Mouse (Mus musculus) embryonic fibroblast, embryonic 13.5 days (primary cell): ENCODE results near the gene Spink4. TPM values are rescaled to one million over a fixed set of nuclear protein-coding genes. Genes with fewer than 3 reads are reported as not detected.

ENCODE experiments used
- H3K27ac ChIP-seq: 2 replicates; pipeline ENCODE4 v1.5.1; 2012; ENCODE audit warnings: low read length, control low read depth, inconsistent platforms; ENCODE audit not compliant: insufficient read depth
- H3K4me1 ChIP-seq: 2 replicates; pipeline ENCODE4 v1.6.1; 2011; ENCODE audit warnings: low read length; ENCODE audit not compliant: control insufficient read depth, insufficient read depth
- H3K4me3 ChIP-seq: 2 replicates; pipeline ENCODE4 v1.5.1; 2011; ENCODE audit warnings: mild to moderate bottlenecking, control low read depth, low read length; ENCODE audit not compliant: insufficient read depth
- CTCF ChIP-seq: IDR thresholded peaks from 2 replicates; pipeline ENCODE4 v1.5.1; 2011; ENCODE audit warnings: mild to moderate bottlenecking, control low read depth, low read length, moderate library complexity, borderline replicate concordance; ENCODE audit not compliant: insufficient read depth
- POLR2A ChIP-seq: IDR thresholded peaks from 2 replicates; pipeline ENCODE4 v1.6.1; 2011; ENCODE audit warnings: low read depth, mild to moderate bottlenecking, control low read depth, low read length, moderate library complexity
- polyA plus RNA-seq: library from polyadenylated mRNA; stranded (reverse); fragments of >200 nt; gene quantifications from 2 replicates; pipeline ENCODE4 v1.2.4, GENCODE M21; 2011; ENCODE audit warnings: low read depth; ENCODE audit not compliant: missing spikeins, insufficient read length

The Spink4 gene
- polyA plus RNA-seq, 1 experiment = not detected

- Histone ChIP-seq H3K4me1 (peaks cover 16% of the 10 kb centered on the region), H3K27ac (no peak overlapping the region)
- TF ChIP-seq POLR2A (no peak), CTCF (no peak)
Observed at GRCm38 (mm10) chr4:40974011-40974410, 54.2 kb downstream of the Spink4 start.

GRCm38 (mm10) chr4:40975678-40976077, 55.8 kb downstream of the Spink4 start:
- Histone ChIP-seq H3K27ac (no peak overlapping the region), H3K4me3 (no peak overlapping the region), H3K4me1 (peaks cover 9% of the 10 kb centered on the region; the same call in 1 of the 2 replicates)
- TF ChIP-seq CTCF (no peak), POLR2A (no peak)

More at GRCm38 (mm10) chr4:40974011-40974410, 54.2 kb downstream of the Spink4 start:
- no peak overlapping the region for H3K4me3 ChIP-seq

GRCm38 (mm10) chr4:40976651-40977050, 56.8 kb downstream of the Spink4 start:
- H3K4me1 ChIP-seq = peaks cover 9% of the 10 kb centered on the region; the same call in 1 of the 2 replicates
- no peak for TF ChIP-seq POLR2A
- TF ChIP-seq CTCF = no peak
- H3K4me3 ChIP-seq = no peak overlapping the region
- no peak overlapping the region for H3K27ac ChIP-seq

- TF ChIP-seq POLR2A = no peak
- TF ChIP-seq CTCF = no peak
- peaks cover 4% of the 10 kb centered on the region for H3K4me1 ChIP-seq
- H3K4me3 ChIP-seq = no peak overlapping the region
- H3K27ac ChIP-seq = no peak overlapping the region
Observed at GRCm38 (mm10) chr4:40979430-40979829, 59.6 kb downstream of the Spink4 start.

Other genes starting within 250 kb of the Spink4 start
- gene Aptx, start 216.9 kb upstream of the Spink4 start, polyA plus RNA-seq = 23.4 and 25.7 TPM in 2 replicates
- gene Dnaja1, start 197.9 kb upstream of the Spink4 start, polyA plus RNA-seq = 234 and 239 TPM in 2 replicates
- 76.1 and 91.2 TPM in 2 replicates for gene Smu1, start 162.1 kb upstream of the Spink4 start, polyA plus RNA-seq
- 103 and 119 TPM in 2 replicates for gene B4galt1, start 66.0 kb upstream of the Spink4 start, polyA plus RNA-seq
- gene Bag1, start 28.2 kb downstream of the Spink4 start, polyA plus RNA-seq = 134 and 147 TPM in 2 replicates
- 118 TPM in 2 replicates for gene Chmp5, start 28.4 kb downstream of the Spink4 start, polyA plus RNA-seq
- gene Nfx1, start 50.9 kb downstream of the Spink4 start, polyA plus RNA-seq = 57.7 and 70.6 TPM in 2 replicates
- gene Aqp7, start 128.1 kb downstream of the Spink4 start, polyA plus RNA-seq = not detected in 2 replicates
- 0.55 TPM in 1 of 2 replicates, not detected in the other for gene Aqp3, start 178.1 kb downstream of the Spink4 start, polyA plus RNA-seq
- 24.4 and 25.1 TPM in 2 replicates for gene Nol6, start 204.4 kb downstream of the Spink4 start, polyA plus RNA-seq
- 196 and 222 TPM in 2 replicates for gene Ube2r2, start 215.7 kb downstream of the Spink4 start, polyA plus RNA-seq